Mouse (Mus musculus): Measurements from ENCODE around the gene Itga3.

DNA sequence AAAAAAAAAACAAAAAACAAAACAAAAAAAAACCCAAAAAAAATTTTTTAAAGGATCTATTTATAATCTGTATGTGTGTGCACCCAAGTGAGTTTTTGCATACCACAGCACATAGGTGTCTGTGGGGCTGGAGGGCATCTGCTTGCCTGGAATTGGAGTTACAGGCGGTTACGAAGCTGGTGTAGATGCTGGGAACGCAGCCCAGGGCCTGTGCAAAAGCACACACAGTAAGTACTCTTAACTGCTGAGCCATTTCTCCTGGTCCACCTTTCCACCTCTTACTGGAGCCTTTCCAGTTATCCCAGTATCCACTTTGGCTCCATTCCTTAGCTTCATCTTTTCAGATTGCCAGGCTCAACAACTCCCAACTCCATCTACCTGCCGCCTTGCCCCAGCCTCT, 33.5 kb downstream of the Itga3 start:
- no peak for TF ChIP-seq CTCF (IDR thresholded peaks at IDR 0.05; ENCODE audit: low read depth, low read length)
- TF ChIP-seq POLR2A (IDR thresholded peaks at IDR 0.05; ENCODE audit: insufficient read depth, low read length): no peak
- no peak for TF ChIP-seq EP300 (IDR thresholded peaks at IDR 0.05; ENCODE audit: insufficient read depth, low read depth, low read length)
